Mouse (Mus musculus) heart, postnatal 0 days (tissue): ENCODE results near the gene Aldh9a1. TPM values are rescaled to one million over a fixed set of nuclear protein-coding genes. Genes with fewer than 3 reads are reported as not detected.
"Not testable (repeated sequence)": the region's sequence is repeated elsewhere in the genome, so short reads cannot be mapped to it uniquely, and the experiment has no call there.

Source experiments
- ATAC-seq: fragments of 200-750 bp; cut with Nextera tagmentation; 2 replicates; pipeline ENCODE4 v1.8.0; 2017; ENCODE audit warnings: low read depth, moderate number of reproducible peaks, moderate library complexity; ENCODE audit not compliant: insufficient read depth
- DNase-seq: peaks from one replicate; pipeline ENCODE4 v3.0.0-alpha.2; 2016; ENCODE audit warnings: low spot score
- H3K27ac ChIP-seq: fragments of 300-500 bp; sonication (generic); 2 replicates; pipeline ENCODE4 v1.5.1; 2014; ENCODE audit warnings: low read depth, mild to moderate bottlenecking
- H3K27me3 ChIP-seq: fragments of 300-500 bp; sonication (generic); 2 replicates; pipeline ENCODE4 v1.6.1; 2014; ENCODE audit warnings: low read length, mixed read lengths; ENCODE audit not compliant: control insufficient read depth, insufficient read depth
- H3K36me3 ChIP-seq: fragments of 300-500 bp; sonication (generic); replicated peaks from 2 replicates; pipeline ENCODE4 v1.6.1; 2014; ENCODE audit warnings: low read length, mixed read lengths; ENCODE audit not compliant: control insufficient read depth, insufficient read depth
- H3K4me1 ChIP-seq: fragments of 300-500 bp; sonication (generic); 2 replicates; pipeline ENCODE4 v1.6.1; 2014; ENCODE audit warnings: antibody characterized with exemption; ENCODE audit not compliant: control insufficient read depth, insufficient read depth
- H3K4me2 ChIP-seq: fragments of 300-500 bp; sonication (generic); 2 replicates; pipeline ENCODE4 v1.6.1; 2014; ENCODE audit warnings: low read depth, mild to moderate bottlenecking, low read length, moderate library complexity
- H3K4me3 ChIP-seq: fragments of 300-500 bp; sonication (generic); 2 replicates; pipeline ENCODE4 v1.5.1; 2014; ENCODE audit warnings: low read depth, low read length
- H3K9ac ChIP-seq: fragments of 300-500 bp; sonication (generic); replicated peaks from 2 replicates; pipeline ENCODE4 v1.6.1; 2014; ENCODE audit warnings: low read depth, low read length, mixed read lengths
- H3K9me3 ChIP-seq: fragments of 300-500 bp; sonication (generic); replicated peaks from 2 replicates; pipeline ENCODE4 v1.6.1; 2016; ENCODE audit warnings: low read length; ENCODE audit not compliant: control insufficient read depth
- CTCF ChIP-seq: IDR thresholded peaks from 2 replicates; pipeline ENCODE4 v1.5.1; 2016; ENCODE audit warnings: antibody characterized with exemption, control low read depth, low read depth
- EP300 ChIP-seq: IDR thresholded peaks from 2 replicates; pipeline ENCODE4 v1.6.1; 2016; ENCODE audit warnings: antibody characterized with exemption, low read depth
- WGBS: fragments of 180-500 bp; shearing (Covaris S2); extraction: QIAGEN DNeasy Blood & Tissue Kit; methylation state at CpG from one replicate; pipeline ENCODE4 v1.1.7; 2014; 5-methylcytosine and 5-hydroxymethylcytosine counted together
- polyA plus RNA-seq: library from polyadenylated mRNA; unstranded; fragments of >200 nt; fragmentation: Nextera tagmentation; extraction: Ambion mirVana; gene quantifications from 2 replicates; pipeline ENCODE4 v1.2.1, GENCODE M21; 2015
- total RNA-seq: library from RNA; depleted of rRNA; stranded (reverse); fragments of >200 nt; gene quantifications from 2 replicates; pipeline ENCODE4 v1.2.3, GENCODE M21; 2014; ENCODE audit warnings: low replicate concordance

The Aldh9a1 gene
- total and polyA plus RNA-seq, 2 experiments from 2014 or later = 17.1 to 44.7 TPM

- Histone ChIP-seq H3K27me3 (no peaks in the 10 kb centered on the region), H3K4me1 (no peaks in the 10 kb centered on the region), H3K36me3 (no peaks in the 10 kb centered on the region), H3K4me2 (peak overlapping the region; percentile 85), H3K27ac (no peak overlapping the region), H3K9me3 (no peaks in the 10 kb centered on the region), H3K4me3 (no peak overlapping the region), H3K9ac (no peak overlapping the region)
- ATAC-seq = no peak
- TF ChIP-seq CTCF = no peak
- TF ChIP-seq EP300 = no peak
- WGBS = 93% methylated on average over 3 of the region's 3 CpGs
- DNase-seq = no peak
These were observed 8.8 kb upstream of the Aldh9a1 start for GRCm38 (mm10) chr1:167340910-167341528.

DNA sequence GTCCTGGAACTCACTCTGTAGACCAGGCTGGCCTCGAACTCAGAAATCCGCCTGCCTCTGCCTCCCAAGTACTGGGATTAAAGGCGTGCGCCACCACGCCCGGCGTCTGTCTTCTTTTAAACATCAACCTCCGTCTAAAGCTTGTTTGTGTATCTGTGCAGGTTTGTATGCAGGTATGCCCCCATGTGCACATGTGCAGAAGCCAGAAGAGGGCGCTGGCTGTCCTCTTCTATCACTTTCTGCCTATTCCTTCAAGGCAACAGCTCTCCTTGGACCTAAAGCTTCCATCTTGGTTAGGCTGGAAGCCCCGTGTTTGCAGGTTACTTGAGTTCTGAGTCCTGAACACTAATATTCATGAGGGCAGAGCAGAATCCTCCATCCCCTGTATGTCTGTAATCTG lies 7.0 kb upstream of the Aldh9a1 start:
- no peaks in the 10 kb centered on the region for H3K9me3 ChIP-seq
- ATAC-seq = no peak
- no peak overlapping the region for H3K4me2 ChIP-seq
- H3K36me3 ChIP-seq = no peaks in the 10 kb centered on the region
- no peaks in the 10 kb centered on the region for H3K4me1 ChIP-seq
- TF ChIP-seq EP300 (no peak), CTCF (no peak)
- H3K9ac ChIP-seq = no peak overlapping the region
- no peak for DNase-seq
- H3K27me3 ChIP-seq = no peaks in the 10 kb centered on the region
- no peak overlapping the region for H3K27ac ChIP-seq
- H3K4me3 ChIP-seq = no peak overlapping the region
- 89% methylated on average over 9 of the region's 10 CpGs for WGBS

- H3K4me1 ChIP-seq, DNase-seq, H3K9me3 ChIP-seq, H3K4me2 ChIP-seq, H3K36me3 ChIP-seq, H3K4me3 ChIP-seq, H3K9ac ChIP-seq, ATAC-seq, H3K27ac ChIP-seq, H3K27me3 ChIP-seq: not testable (repeated sequence)
- 83% methylated on average over 10 of the region's 10 CpGs for WGBS
These were observed 3.7 kb upstream of the Aldh9a1 start for GRCm38 (mm10) chr1:167345994-167346520.

GRCm38 (mm10) chr1:167349206-167349605 lies 585 bp upstream of the Aldh9a1 start:
- not testable (repeated sequence) for H3K9ac ChIP-seq, ATAC-seq, H3K4me1 ChIP-seq, DNase-seq, H3K27me3 ChIP-seq, H3K9me3 ChIP-seq
- 69% methylated on average over 3 of the region's 3 CpGs for WGBS
- Histone ChIP-seq H3K27ac (peak overlapping the region; percentile 89), H3K4me2 (peak overlapping the region; percentile 83), H3K36me3 (peaks cover 18% of the 10 kb centered on the region; the same call in 1 of the 2 replicates), H3K4me3 (peak overlapping the region; percentile 76)

DNA sequence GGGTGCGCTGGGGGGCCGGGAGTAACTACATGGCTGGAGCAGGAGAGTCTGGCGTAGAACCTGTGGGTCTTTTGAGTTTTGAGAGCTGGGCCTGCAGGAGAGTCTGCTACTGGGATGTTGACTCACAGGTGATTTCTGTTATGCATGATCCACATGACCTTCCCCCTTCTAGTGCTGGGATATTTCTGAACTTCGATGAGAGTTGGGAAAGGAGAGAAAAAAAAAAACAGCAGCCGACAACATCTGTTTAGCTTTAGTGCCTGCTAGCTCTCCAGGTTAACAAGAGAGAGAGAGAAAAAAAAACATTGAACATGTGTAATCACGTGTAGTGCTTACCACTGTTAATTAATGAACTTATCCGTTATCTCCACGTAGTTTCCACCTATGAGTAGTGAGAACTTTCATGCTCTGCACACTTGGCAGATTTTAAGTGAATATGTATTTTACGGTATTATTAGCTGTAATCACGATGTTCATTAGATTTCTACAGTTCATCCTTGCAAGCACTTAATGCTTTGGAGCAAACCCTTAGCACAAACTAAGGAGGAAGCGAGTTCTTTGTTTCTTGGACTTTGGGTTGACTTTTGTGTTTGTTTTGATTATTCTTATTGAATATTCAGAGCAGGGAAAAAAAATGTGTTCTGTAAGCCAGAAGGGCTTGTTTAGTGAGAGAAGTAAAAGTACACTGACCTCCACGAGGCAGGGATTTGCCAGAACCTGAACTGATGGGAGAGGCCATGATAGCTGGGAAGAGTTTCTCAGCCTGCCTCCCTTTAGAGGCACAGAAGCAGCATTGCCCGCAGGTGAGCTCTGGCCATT lies 1.0 kb downstream of the Aldh9a1 start:
- Histone ChIP-seq H3K4me1 (no peaks in the 10 kb centered on the region), H3K27me3 (no peaks in the 10 kb centered on the region), H3K27ac (peak overlapping the region; percentile 89), H3K4me2 (peak overlapping the region; percentile 83), H3K9ac (peak overlapping the region; percentile 73), H3K36me3 (peaks cover 33% of the 10 kb centered on the region), H3K4me3 (peak overlapping the region; percentile 76), H3K9me3 (no peaks in the 10 kb centered on the region)
- WGBS = 39% methylated on average over 13 of the region's 13 CpGs
- TF ChIP-seq CTCF (no peak), EP300 (no peak)
- DNase-seq = no peak
- ATAC-seq = no peak
